Mouse (Mus musculus): ENCODE data around the gene Ssx2ip. TPM values are rescaled to one million over a fixed set of nuclear protein-coding genes. Genes with fewer than 3 reads are reported as not detected.

Ssx2ip gene
- total RNA-seq (2023) = 1 to 10 TPM; 1.8 to 2.0 TPM

GRCm38 (mm10) chr3:146404311-146405201 is at the start of gene Ssx2ip:
TSS of gene Ssx2ip (plus strand) at chr3:146404642.

DNA sequence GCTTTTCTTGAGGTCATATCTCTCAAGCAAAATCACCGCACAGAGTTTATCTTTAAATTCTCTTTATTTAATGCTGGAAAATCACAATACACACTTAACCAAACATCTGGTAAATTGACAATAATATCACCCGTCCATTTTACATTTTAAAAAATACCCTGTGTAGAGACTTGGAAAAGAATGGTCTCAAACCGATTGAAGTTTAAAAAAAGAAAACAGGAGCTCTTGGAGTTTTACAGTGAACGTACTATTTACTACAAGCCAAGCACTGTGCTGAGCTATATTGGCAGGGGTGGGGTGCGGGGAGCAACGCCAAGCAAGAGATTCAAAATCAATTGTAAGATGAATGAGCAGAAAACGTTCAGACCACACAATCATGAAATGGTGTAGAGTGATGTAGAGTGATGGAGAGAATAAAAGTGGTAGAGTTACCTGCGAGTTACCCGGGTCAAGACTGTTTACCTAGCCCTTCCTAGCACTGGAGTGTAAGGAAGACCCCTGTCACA is 45.4 kb downstream of the Ssx2ip start, which contains the start of gene Ctbs:
Gene Ctbs, plus strand, starts transcription at position 51 of the 506 bp plus-strand sequence.

Other genes starting within 250 kb of the Ssx2ip start
- not detected for gene Lpar3, start 183.7 kb upstream of the Ssx2ip start, total RNA-seq (2023)
- 10 to 100 TPM in 1 of 2 experiments, 1 to 10 TPM in 1; 9.7 to 17.0 TPM for gene Ctbs, start 45.2 kb downstream of the Ssx2ip start, total RNA-seq (2023)
- 10 to 100 TPM in 1 of 2 experiments, 1 to 10 TPM in 1; 7.2 to 12.4 TPM for gene Spata1, start 95.1 kb downstream of the Ssx2ip start, total RNA-seq (2023)
- 100 to 1,000 TPM; 145 to 167 TPM for gene Gng5, start 95.2 kb downstream of the Ssx2ip start, total RNA-seq (2023)
- 10 to 100 TPM; 96.6 to 97.3 TPM for gene Rpf1, start 116.8 kb downstream of the Ssx2ip start, total RNA-seq (2023)
- not detected for gene Uox, start 165.8 kb downstream of the Ssx2ip start, total RNA-seq (2023)
- not detected for gene Dnase2b, start 211.0 kb downstream of the Ssx2ip start, total RNA-seq (2023)
- gene 4930503B20Rik, start 246.7 kb downstream of the Ssx2ip start, total RNA-seq (2023) = not detected

Measured in B cell, adult 67 days (primary cell).